Mouse (Mus musculus) liver, embryonic 11.5 days (tissue): ENCODE measurements around the gene Igfbp3. TPM values are rescaled to one million over a fixed set of nuclear protein-coding genes. Genes with fewer than 3 reads are reported as not detected.
A peak's percentile ranks its signal among the peaks of the same experiment; 100 is the strongest.

Experiments
- ATAC-seq: fragments of 200-750 bp; cut with Nextera tagmentation; replicated peaks from 2 replicates; pipeline ENCODE4 v1.8.0; 2017; ENCODE audit warnings: moderate number of reproducible peaks, mild to moderate bottlenecking, moderate TSS enrichment, moderate library complexity; ENCODE audit not compliant: low FRiP score
- DNase-seq: peaks from one replicate; pipeline ENCODE4 v3.0.0-alpha.2; 2017; ENCODE audit warnings: low spot score
- H3K27ac ChIP-seq: fragments of 300-500 bp; sonication (generic); 2 replicates; pipeline ENCODE4 v1.5.1; 2014; ENCODE audit warnings: mild to moderate bottlenecking, low read depth, low read length, control low read depth
- H3K27me3 ChIP-seq: fragments of 300-500 bp; sonication (generic); replicated peaks from 2 replicates; pipeline ENCODE4 v1.6.1; 2014; ENCODE audit warnings: low read length, mixed read lengths; ENCODE audit not compliant: control insufficient read depth, insufficient read depth
- H3K36me3 ChIP-seq: fragments of 300-500 bp; sonication (generic); 2 replicates; pipeline ENCODE4 v1.6.1; 2014; ENCODE audit warnings: mild to moderate bottlenecking, low read length, moderate library complexity, mixed read lengths; ENCODE audit not compliant: control insufficient read depth, insufficient read depth
- H3K4me1 ChIP-seq: fragments of 300-500 bp; sonication (generic); replicated peaks from 2 replicates; pipeline ENCODE4 v1.6.1; 2014; ENCODE audit warnings: low read length, mixed read lengths; ENCODE audit not compliant: control insufficient read depth, insufficient read depth
- H3K4me2 ChIP-seq: fragments of 300-500 bp; sonication (generic); 2 replicates; pipeline ENCODE4 v1.6.1; 2014; ENCODE audit warnings: mild to moderate bottlenecking, control low read depth, moderate library complexity
- H3K4me3 ChIP-seq: fragments of 300-500 bp; sonication (generic); 2 replicates; pipeline ENCODE4 v1.5.1; 2014; ENCODE audit warnings: low read depth, low read length, control low read depth
- H3K9ac ChIP-seq: fragments of 300-500 bp; sonication (generic); 2 replicates; pipeline ENCODE4 v1.6.1; 2014; ENCODE audit warnings: low read depth, low read length, control low read depth
- H3K9me3 ChIP-seq: fragments of 300-500 bp; sonication (generic); 2 replicates; pipeline ENCODE4 v1.6.1; 2016; ENCODE audit warnings: low read length, inconsistent platforms, mixed read lengths; ENCODE audit not compliant: control insufficient read depth
- WGBS: fragments of 180-500 bp; shearing (Covaris S2); extraction: QIAGEN DNeasy Blood & Tissue Kit; methylation state at CpG from one replicate; pipeline ENCODE4 v1.1.7; 2014; 5-methylcytosine and 5-hydroxymethylcytosine counted together
- polyA plus RNA-seq: library from polyadenylated mRNA; unstranded; fragments of >200 nt; fragmentation: Nextera tagmentation; extraction: Ambion mirVana; gene quantifications from 2 replicates; pipeline ENCODE4 v1.2.1, GENCODE M21; 2014

Gene Igfbp3
- polyA plus RNA-seq, 1 experiment from 2014 or later = 42.1 TPM

- no peak overlapping the region for H3K4me3 ChIP-seq
- no peaks in the 10 kb centered on the region for H3K36me3 ChIP-seq
- H3K27me3 ChIP-seq = no peaks in the 10 kb centered on the region
- ATAC-seq = no peak
- no peak overlapping the region for H3K4me2 ChIP-seq
- 71% methylated on average over 9 of the region's 9 CpGs for WGBS
- DNase-seq = no peak
- no peak overlapping the region for H3K9ac ChIP-seq
- no peak overlapping the region for H3K27ac ChIP-seq
- H3K9me3 ChIP-seq = no peaks in the 10 kb centered on the region
- H3K4me1 ChIP-seq = no peaks in the 10 kb centered on the region
Measured at GRCm38 (mm10) chr11:7200393-7200783, 13.3 kb downstream of the Igfbp3 start.

DNA sequence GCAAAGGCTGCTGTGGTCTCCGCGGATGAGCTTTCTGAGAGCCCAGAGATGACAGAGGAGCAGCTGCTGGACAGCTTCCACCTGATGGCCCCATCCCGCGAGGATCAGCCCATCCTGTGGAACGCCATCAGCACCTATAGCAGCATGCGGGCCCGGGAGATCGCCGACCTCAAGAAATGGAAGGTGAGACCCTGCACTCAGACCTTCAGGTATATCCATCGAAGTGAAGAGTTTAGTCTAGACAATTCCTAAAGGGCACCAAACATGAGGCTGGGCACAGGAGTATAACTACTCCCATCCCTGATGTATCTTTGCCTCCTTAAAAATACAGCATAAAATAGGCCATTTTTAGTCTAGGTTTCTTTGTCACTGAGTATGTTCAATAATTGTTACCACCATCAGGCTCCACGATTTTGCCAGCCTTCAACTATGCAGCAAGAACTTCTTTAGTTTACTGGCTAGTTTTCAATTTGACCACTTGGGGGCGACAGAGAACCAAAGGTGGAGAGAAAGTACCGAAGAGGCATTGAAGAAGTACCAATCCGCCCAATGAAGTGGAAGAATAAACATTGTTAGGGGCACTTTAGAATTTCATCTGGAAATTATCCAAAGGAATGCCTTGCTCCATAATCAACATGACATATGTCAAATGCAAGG lies 13.9 kb downstream of the Igfbp3 start:
- Histone ChIP-seq H3K9me3 (peaks cover 3% of the 10 kb centered on the region; the same call in 1 of the 2 replicates), H3K4me3 (no peak overlapping the region), H3K9ac (no peak overlapping the region), H3K36me3 (no peaks in the 10 kb centered on the region), H3K27ac (no peak overlapping the region), H3K27me3 (no peaks in the 10 kb centered on the region), H3K4me1 (no peaks in the 10 kb centered on the region), H3K4me2 (peak overlapping the region; percentile 48)
- 45% methylated on average over 14 of the region's 14 CpGs for WGBS
- DNase-seq = no peak
- no peak for ATAC-seq

- Histone ChIP-seq H3K9ac (0 out of 2 replicates have a peak overlapping the region, but pooled peaks have one; percentile 16), H3K4me3 (peak overlapping the region; percentile 42), H3K27ac (peak overlapping the region; percentile 8; the same call in 1 of the 2 replicates), H3K9me3 (peaks cover 4% of the 10 kb centered on the region; the same call in 1 of the 2 replicates), H3K27me3 (no peaks in the 10 kb centered on the region), H3K4me1 (no peaks in the 10 kb centered on the region), H3K4me2 (peak overlapping the region; percentile 48), H3K36me3 (no peaks in the 10 kb centered on the region)
- 62% methylated on average over 10 of the region's 10 CpGs for WGBS
- no peak for ATAC-seq
- DNase-seq = no peak
Measured at GRCm38 (mm10) chr11:7198481-7199256, 15.1 kb downstream of the Igfbp3 start.

- Histone ChIP-seq H3K9ac (0 out of 2 replicates have a peak overlapping the region, but pooled peaks have one; percentile 16), H3K36me3 (no peaks in the 10 kb centered on the region), H3K4me3 (peak overlapping the region; percentile 42)
Measured at GRCm38 (mm10) chr11:7198006-7198405, 15.7 kb downstream of the Igfbp3 start.

DNA sequence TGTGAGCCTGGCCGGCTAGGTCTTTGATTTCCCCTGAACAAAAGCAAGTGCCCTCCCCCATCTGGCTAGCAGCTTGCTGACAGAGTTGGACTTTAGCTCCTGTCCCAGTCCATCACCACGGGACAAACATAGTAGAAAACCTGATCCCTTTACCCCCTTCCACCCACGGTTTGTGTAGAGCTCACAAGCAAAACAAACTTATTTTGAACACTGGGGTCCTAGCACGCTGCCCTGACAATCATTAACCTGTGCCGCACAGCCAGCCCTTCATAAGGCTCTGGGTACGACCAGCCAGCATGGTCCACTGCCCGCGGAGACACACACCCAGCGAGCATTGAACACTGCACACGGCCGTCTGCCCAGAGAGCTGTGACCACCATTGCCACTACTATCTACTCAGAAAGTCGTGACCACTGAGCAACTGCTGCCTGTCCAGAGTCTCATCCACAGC lies 16.2 kb downstream of the Igfbp3 start, which contains the start of gene Igfbp1:
Gene Igfbp1, plus strand, starts transcription at position 292 of the 451 bp plus-strand sequence.
- Histone ChIP-seq H3K4me1 (no peaks in the 10 kb centered on the region), H3K4me2 (peak within 1 kb of the TSS; percentile 48), H3K27me3 (no peaks in the 10 kb centered on the region), H3K9me3 (peaks cover 4% of the 10 kb centered on the region; the same call in 1 of the 2 replicates), H3K9ac (0 out of 2 replicates have a peak within 1 kb of the TSS, but pooled peaks have one; percentile 16), H3K36me3 (no peaks in the 10 kb centered on the region), H3K27ac (peak within 1 kb of the TSS; percentile 66), H3K4me3 (peak within 1 kb of the TSS; percentile 42)
- DNase-seq (no peak), ATAC-seq (peak; percentile 72)
- 63% methylated on average over 12 of the region's 12 CpGs for WGBS

More at GRCm38 (mm10) chr11:7198006-7198405, 15.7 kb downstream of the Igfbp3 start:
- WGBS = 72% methylated on average over 19 of the region's 19 CpGs
- Histone ChIP-seq H3K9me3 (peaks cover 4% of the 10 kb centered on the region; the same call in 1 of the 2 replicates), H3K4me2 (peak overlapping the region; percentile 48), H3K27ac (peak overlapping the region; percentile 66), H3K27me3 (no peaks in the 10 kb centered on the region), H3K4me1 (no peaks in the 10 kb centered on the region)
- ATAC-seq (peak; percentile 19; the same call in 1 of the 2 replicates), DNase-seq (no peak)

GRCm38 (mm10) chr11:7195312-7195685 lies 18.4 kb downstream of the Igfbp3 start:
- H3K27ac ChIP-seq = no peak overlapping the region
- DNase-seq (no peak), ATAC-seq (no peak)
- 81% methylated on average over 4 of the region's 4 CpGs for WGBS
- H3K9me3 ChIP-seq = peaks cover 4% of the 10 kb centered on the region; the same call in 1 of the 2 replicates
- H3K4me1 ChIP-seq = no peaks in the 10 kb centered on the region
- no peak overlapping the region for H3K4me2 ChIP-seq
- no peak overlapping the region for H3K4me3 ChIP-seq
- H3K9ac ChIP-seq = no peak overlapping the region
- no peaks in the 10 kb centered on the region for H3K36me3 ChIP-seq
- H3K27me3 ChIP-seq = no peaks in the 10 kb centered on the region

- Histone ChIP-seq H3K4me3 (no peak overlapping the region), H3K9me3 (peaks cover 4% of the 10 kb centered on the region; the same call in 1 of the 2 replicates), H3K4me1 (no peaks in the 10 kb centered on the region), H3K4me2 (no peak overlapping the region), H3K36me3 (no peaks in the 10 kb centered on the region), H3K9ac (no peak overlapping the region), H3K27me3 (no peaks in the 10 kb centered on the region), H3K27ac (no peak overlapping the region)
- no peak for ATAC-seq
- no peak for DNase-seq
- WGBS = 82% methylated on average over 10 of the region's 10 CpGs
Measured at GRCm38 (mm10) chr11:7194432-7195311, 19.1 kb downstream of the Igfbp3 start.

- 65% methylated on average over 9 of the region's 9 CpGs for WGBS
- H3K27ac ChIP-seq = no peak overlapping the region; the same call in 1 of the 2 replicates
- no peak for ATAC-seq
Measured at GRCm38 (mm10) chr11:7193134-7193533, 20.6 kb downstream of the Igfbp3 start.

More at GRCm38 (mm10) chr11:7193134-7193533, 20.6 kb downstream of the Igfbp3 start:
- H3K4me1 ChIP-seq = no peaks in the 10 kb centered on the region
- peaks cover 4% of the 10 kb centered on the region; the same call in 1 of the 2 replicates for H3K9me3 ChIP-seq
- no peaks in the 10 kb centered on the region for H3K27me3 ChIP-seq
- H3K9ac ChIP-seq = no peak overlapping the region
- no peak for DNase-seq
- H3K4me3 ChIP-seq = no peak overlapping the region
- no peaks in the 10 kb centered on the region for H3K36me3 ChIP-seq
- H3K4me2 ChIP-seq = no peak overlapping the region
